Mouse (Mus musculus): ENCODE results near the gene Ece2.

- no peak for TF ChIP-seq CTCF (IDR thresholded peaks at IDR 0.05; ENCODE audit: low read depth)
- no peak for TF ChIP-seq EP300 (IDR thresholded peaks at IDR 0.05; ENCODE audit: low read depth)
These were observed 7.5 kb upstream of the Ece2 start for GRCm38 (mm10) chr16:20621991-20622685.

All from liver, postnatal 0 days (tissue).